Mouse (Mus musculus): ENCODE results near the gene Prss56. TPM values are rescaled to one million over a fixed set of nuclear protein-coding genes. Genes with fewer than 3 reads are reported as not detected.

Gene Prss56
- total RNA-seq, 2 experiments from 2014 or later = 0.16 to 0.40 TPM

- intact Hi-C loops (cut with DNase I) = no loop called here
Measured at GRCm38 (mm10) chr1:87225739-87226138, 42.6 kb downstream of the Prss56 start.

GRCm38 (mm10) chr1:87226409-87227159 is 43.5 kb downstream of the Prss56 start:
- intact Hi-C loops (cut with DNase I) = no loop called here
- no peak for DNase-seq

More at GRCm38 (mm10) chr1:87225739-87226138, 42.6 kb downstream of the Prss56 start:
- DNase-seq = no peak

DNA sequence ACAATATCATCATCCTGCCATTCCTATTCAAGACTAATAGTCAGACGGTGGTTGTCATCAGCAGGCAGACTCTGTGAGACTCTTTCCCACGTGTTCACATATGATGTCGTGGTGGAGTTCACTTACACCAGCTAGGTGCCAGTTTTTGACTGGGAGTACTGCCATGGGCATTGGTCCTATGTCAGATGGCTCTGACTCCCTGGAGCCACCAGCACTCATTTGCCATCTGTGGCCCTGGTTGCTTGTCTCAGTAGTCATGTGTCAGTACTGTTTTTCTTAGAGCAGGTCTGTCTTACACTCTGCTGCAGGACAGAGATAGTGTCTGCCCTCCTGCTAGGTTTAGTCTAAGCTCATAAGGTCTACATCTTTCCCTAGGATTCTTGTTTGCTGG is 44.0 kb downstream of the Prss56 start:
- peak; percentile 63 for DNase-seq
- intact Hi-C loops (cut with DNase I) = no loop called here

- no peak for DNase-seq
- intact Hi-C loops (cut with DNase I) = loop anchor here (5.0 kb wide), 1 partner anchor 547 kb away; no protein-coding TSS in a partner anchor
Measured at GRCm38 (mm10) chr1:87230606-87231005, 47.5 kb downstream of the Prss56 start.

- intact Hi-C loops (cut with DNase I) = loop anchor here (5.0 kb wide), 1 partner anchor 545 kb away; no protein-coding TSS in a partner anchor
Measured at GRCm38 (mm10) chr1:87232197-87232596, 49.1 kb downstream of the Prss56 start.

More at GRCm38 (mm10) chr1:87232197-87232596, 49.1 kb downstream of the Prss56 start:
- DNase-seq = no peak

Other genes starting within 250 kb of the Prss56 start
- not detected for gene Alppl2, start 93.4 kb upstream of the Prss56 start, total RNA-seq (2021)
- gene Alpi, start 81.7 kb upstream of the Prss56 start, total RNA-seq (2021) = not detected
- gene Akp3, start 58.3 kb upstream of the Prss56 start, total RNA-seq (2021) = not detected
- gene Ecel1, start 26.8 kb upstream of the Prss56 start, total RNA-seq (2021) = 10 to 100 TPM in 1 of 2 experiments, 1 to 10 TPM in 1; 3.4 to 11.8 TPM
- gene Chrnd, start 7.3 kb downstream of the Prss56 start, total RNA-seq (2021) = not detected
- gene Chrng, start 21.3 kb downstream of the Prss56 start, total RNA-seq (2021) = not detected
- 10 to 100 TPM; 92.6 to 92.8 TPM for gene Eif4e2, start 30.6 kb downstream of the Prss56 start, total RNA-seq (2021)
- gene Efhd1, start 81.0 kb downstream of the Prss56 start, total RNA-seq (2021) = 1 to 10 TPM; 1.5 to 2.0 TPM
- gene Gigyf2, start 143.7 kb downstream of the Prss56 start, total RNA-seq (2021) = 10 to 100 TPM; 85.4 to 94.2 TPM
- 1 to 10 TPM; 1.2 to 1.6 TPM for gene Kcnj13, start 211.4 kb downstream of the Prss56 start, total RNA-seq (2021)